In genomic region chrX:73475658-73476256, GRCm38 (mm10) we compare ENCODE assay signal across 15 mouse cellular contexts. TPM values are rescaled to one million over a fixed set of nuclear protein-coding genes. Genes with fewer than 3 reads are reported as not detected.
DNase-seq lines count a peak whose midpoint lies in the region; ATAC-seq and TF ChIP-seq lines count a peak whose summit lies in the region.
"Had no signal": no experiment of that assay in that cellular context is flagged by ENCODE, and none has a peak within 500 bp of the region (broad histone marks: within the 10 kb centered on the region; RNA-seq: fewer than 3 reads in every experiment).

No protein-coding gene starts in this region.

- TF ChIP-seq EP300 in liver, embryonic 14.5 days (IDR thresholded peaks at IDR 0.05; ENCODE audit: low read depth): no peak

- peaks cover 13% of the 10 kb centered on the region; the same call in 1 of the 2 replicates for H3K4me1 ChIP-seq in intestine, embryonic 14.5 days (replicated peaks; ENCODE audit: control insufficient read depth, insufficient read depth, low read length)
- H3K4me1 ChIP-seq in intestine, postnatal 0 days (replicated peaks; ENCODE audit: control insufficient read depth, insufficient read depth, low read length): no peaks in the 10 kb centered on the region
- H3K4me1 ChIP-seq in brown adipose tissue, adult 24 weeks (ENCODE audit: control insufficient read depth, insufficient read depth, insufficient read length, low read length): peaks cover 9% of the 10 kb centered on the region
- H3K4me1 ChIP-seq in embryonic facial prominence, embryonic 12.5 days: peaks cover 18% of the 10 kb centered on the region; the same call in 1 of the 2 replicates
- H3K4me1 ChIP-seq in liver, embryonic 14.5 days (replicated peaks; ENCODE audit: control insufficient read depth in 2 of 2, insufficient read depth in 2 of 2, low read length in 1 of 2): peaks cover 0 to 21% of the 10 kb centered on the region in 2 experiments; a peak in 2 of 4 replicates
- H3K4me1 ChIP-seq in forebrain, embryonic 12.5 days: no peaks in the 10 kb centered on the region

- 0 out of 2 replicates have a peak, but pooled peaks cover 5% of the 10 kb centered on the region for H3K27me3 ChIP-seq in intestine, embryonic 14.5 days (replicated peaks; ENCODE audit: control insufficient read depth, insufficient read depth, low read length)
- no peaks in the 10 kb centered on the region for H3K27me3 ChIP-seq in intestine, postnatal 0 days (replicated peaks; ENCODE audit: control insufficient read depth, insufficient read depth, low read length)
- 0 out of 2 replicates have a peak, but pooled peaks cover 4% of the 10 kb centered on the region for H3K27me3 ChIP-seq in embryonic facial prominence, embryonic 12.5 days
- no peaks in the 10 kb centered on the region for H3K27me3 ChIP-seq in liver, embryonic 14.5 days (ENCODE audit: control insufficient read depth, insufficient read depth, low read length)
- H3K27me3 ChIP-seq in forebrain, embryonic 12.5 days: peaks cover 17% of the 10 kb centered on the region; the same call in 1 of the 2 replicates
- H3K27me3 ChIP-seq: Patski had no signal

- no peaks in the 10 kb centered on the region for H3K36me3 ChIP-seq in intestine, embryonic 14.5 days (ENCODE audit: control insufficient read depth, insufficient read depth, low read length)
- no peaks in the 10 kb centered on the region for H3K36me3 ChIP-seq in intestine, postnatal 0 days (ENCODE audit: control insufficient read depth, insufficient read depth)
- no peaks in the 10 kb centered on the region for H3K36me3 ChIP-seq in embryonic facial prominence, embryonic 12.5 days
- no peaks in the 10 kb centered on the region for H3K36me3 ChIP-seq in liver, embryonic 14.5 days (replicated peaks; ENCODE audit: control insufficient read depth, insufficient read depth, low read depth)
- no peaks in the 10 kb centered on the region for H3K36me3 ChIP-seq in forebrain, embryonic 12.5 days (replicated peaks)
- H3K36me3 ChIP-seq: hindbrain, embryonic 10.5 days had no signal

- 0 out of 2 replicates have a peak overlapping the region, but pooled peaks have one; percentile 43 for H3K27ac ChIP-seq in intestine, embryonic 14.5 days (ENCODE audit: low read depth)
- H3K27ac ChIP-seq in intestine, postnatal 0 days (ENCODE audit: low read depth, low read length): no peak overlapping the region
- peak overlapping the region; percentile 55 for H3K27ac ChIP-seq in brown adipose tissue, adult 24 weeks (replicated peaks; ENCODE audit: low read depth, low read length)
- H3K27ac ChIP-seq in embryonic facial prominence, embryonic 12.5 days: peak overlapping the region; percentile 86
- no peak overlapping the region for H3K27ac ChIP-seq in liver, embryonic 14.5 days
- no peak overlapping the region for H3K27ac ChIP-seq in forebrain, embryonic 12.5 days

- no peak for DNase-seq in intestine, embryonic 14.5 days (ENCODE audit: low spot score)
- peak in 1 of 3 experiments; percentile 3 for DNase-seq in liver, embryonic 14.5 days (ENCODE audit: low read depth in 3 of 3, low spot score in 3 of 3)
- DNase-seq in urinary bladder, postnatal 4 days (ENCODE audit: low spot score in 2 of 2): no peak
- DNase-seq in layer of hippocampus, postnatal 10 days (ENCODE audit: low spot score in 2 of 2): no peak
- DNase-seq: cerebellum, adult 18-20 months; retina, postnatal 1 day had no signal

- no peak for TF ChIP-seq CTCF in intestine, postnatal 0 days (IDR thresholded peaks at IDR 0.05; ENCODE audit: low read depth)
- no peak for TF ChIP-seq CTCF in liver, embryonic 14.5 days (IDR thresholded peaks at IDR 0.05; ENCODE audit: low read depth)

- no peak overlapping the region for H3K4me3 ChIP-seq in intestine, embryonic 14.5 days (ENCODE audit: low read depth, low read length)
- no peak overlapping the region for H3K4me3 ChIP-seq in intestine, postnatal 0 days (ENCODE audit: low read depth, low read length)
- no peak overlapping the region for H3K4me3 ChIP-seq in brown adipose tissue, adult 24 weeks (ENCODE audit: insufficient read depth, low read depth, low read length)
- no peak overlapping the region for H3K4me3 ChIP-seq in embryonic facial prominence, embryonic 12.5 days
- H3K4me3 ChIP-seq in liver, embryonic 14.5 days (ENCODE audit: insufficient read depth in 1 of 2, low read depth in 2 of 2, low read length in 2 of 2): no peak overlapping the region
- no peak overlapping the region for H3K4me3 ChIP-seq in forebrain, embryonic 12.5 days (replicated peaks)
- H3K4me3 ChIP-seq: hindbrain, embryonic 10.5 days had no signal

- H3K9me3 ChIP-seq in intestine, embryonic 14.5 days (ENCODE audit: control insufficient read depth, low read length): no peaks in the 10 kb centered on the region
- no peaks in the 10 kb centered on the region for H3K9me3 ChIP-seq in intestine, postnatal 0 days (ENCODE audit: control insufficient read depth)
- no peaks in the 10 kb centered on the region for H3K9me3 ChIP-seq in embryonic facial prominence, embryonic 12.5 days
- no peaks in the 10 kb centered on the region for H3K9me3 ChIP-seq in liver, embryonic 14.5 days (ENCODE audit: control insufficient read depth, low read length)
- H3K9me3 ChIP-seq in forebrain, embryonic 12.5 days: no peaks in the 10 kb centered on the region
- H3K9me3 ChIP-seq: hindbrain, embryonic 10.5 days had no signal

- H3K9ac ChIP-seq in intestine, embryonic 14.5 days (ENCODE audit: low read length): no peak overlapping the region
- no peak overlapping the region for H3K9ac ChIP-seq in intestine, postnatal 0 days (ENCODE audit: low read depth, low read length)
- H3K9ac ChIP-seq in embryonic facial prominence, embryonic 12.5 days: no peak overlapping the region
- H3K9ac ChIP-seq in liver, embryonic 14.5 days (replicated peaks): no peak overlapping the region
- no peak overlapping the region for H3K9ac ChIP-seq in forebrain, embryonic 12.5 days

- WGBS in intestine, embryonic 14.5 days: 100% methylated on average over 1 of the region's 1 CpGs
- WGBS in intestine, postnatal 0 days: 76% methylated on average over 1 of the region's 1 CpGs
- 83% methylated on average over 1 of the region's 1 CpGs for WGBS in embryonic facial prominence, embryonic 12.5 days
- 18% methylated on average over 1 of the region's 1 CpGs for WGBS in liver, embryonic 14.5 days (ENCODE audit: insufficient replicate concordance)
- WGBS in forebrain, embryonic 12.5 days: 91% methylated on average over 1 of the region's 1 CpGs

- no peak for ATAC-seq in intestine, embryonic 14.5 days (replicated peaks; ENCODE audit: low FRiP score, low TSS enrichment, low read depth)
- no peak for ATAC-seq in intestine, postnatal 0 days
- no peak for ATAC-seq in embryonic facial prominence, embryonic 12.5 days (ENCODE audit: insufficient number of reproducible peaks, insufficient read depth, low FRiP score, low TSS enrichment)
- peak; percentile 57; the same call in 1 of the 2 replicates for ATAC-seq in liver, embryonic 14.5 days (ENCODE audit: insufficient read depth)
- ATAC-seq in forebrain, embryonic 12.5 days (ENCODE audit: low FRiP score): no peak

- H3K4me2 ChIP-seq in intestine, embryonic 14.5 days (ENCODE audit: low read length): no peak overlapping the region
- H3K4me2 ChIP-seq in intestine, postnatal 0 days (replicated peaks; ENCODE audit: low read depth): no peak overlapping the region
- H3K4me2 ChIP-seq in embryonic facial prominence, embryonic 12.5 days (replicated peaks): no peak overlapping the region
- H3K4me2 ChIP-seq in liver, embryonic 14.5 days (ENCODE audit: low read depth): no peak overlapping the region
- H3K4me2 ChIP-seq in forebrain, embryonic 12.5 days: no peak overlapping the region
- H3K4me2 ChIP-seq: midbrain, embryonic 11.5 days had no signal

RNA-seq across cellular contexts. Expression of gene Bgn, which starts 7.6 kb away (rescaled TPM):
- 52.7 and 58.1 TPM in 2 replicates for polyA plus RNA-seq in intestine, embryonic 14.5 days (2014; fragmentation: Nextera tagmentation; extraction: Ambion mirVana)
- 35.2 and 43.0 TPM in 2 replicates for polyA plus RNA-seq in intestine, postnatal 0 days (2015; fragmentation: Nextera tagmentation; extraction: Ambion mirVana)
- polyA plus RNA-seq in brown adipose tissue, adult 24 weeks (2012; ENCODE audit: insufficient read depth, insufficient read length, missing spikeins): 67.1 and 108 TPM in 2 replicates
- 43.0 and 46.6 TPM in 2 replicates for polyA plus RNA-seq in embryonic facial prominence, embryonic 12.5 days (2016; fragmentation: Nextera tagmentation; extraction: Ambion mirVana)
- 19.0 and 20.6 TPM in 2 replicates for polyA plus RNA-seq in liver, embryonic 14.5 days (2012; rRNA removed)
- 11.1 and 11.8 TPM in 2 replicates for polyA plus RNA-seq in liver, embryonic 14.5 days (2014; fragmentation: Nextera tagmentation; extraction: Ambion mirVana)
- polyA plus RNA-seq in forebrain, embryonic 12.5 days (2016; fragmentation: Nextera tagmentation; extraction: Ambion mirVana): 21.4 and 21.5 TPM in 2 replicates
- total RNA-seq in layer of hippocampus, postnatal 10 days (2021): 10 to 100 TPM; 48.6 to 48.8 TPM

RNA-seq across cellular contexts. Expression of gene Haus7, which starts 16.9 kb away (rescaled TPM):
- 58.2 and 59.4 TPM in 2 replicates for polyA plus RNA-seq in intestine, embryonic 14.5 days (2014; fragmentation: Nextera tagmentation; extraction: Ambion mirVana)
- 38.2 and 38.6 TPM in 2 replicates for polyA plus RNA-seq in intestine, postnatal 0 days (2015; fragmentation: Nextera tagmentation; extraction: Ambion mirVana)
- polyA plus RNA-seq in brown adipose tissue, adult 24 weeks (2012; ENCODE audit: insufficient read depth, insufficient read length, missing spikeins): 9.6 and 14.9 TPM in 2 replicates
- polyA plus RNA-seq in embryonic facial prominence, embryonic 12.5 days (2016; fragmentation: Nextera tagmentation; extraction: Ambion mirVana): 81.1 and 85.4 TPM in 2 replicates
- 22.7 and 26.9 TPM in 2 replicates for polyA plus RNA-seq in liver, embryonic 14.5 days (2012; rRNA removed)
- 37.4 and 40.6 TPM in 2 replicates for polyA plus RNA-seq in liver, embryonic 14.5 days (2014; fragmentation: Nextera tagmentation; extraction: Ambion mirVana)
- 68.2 and 72.9 TPM in 2 replicates for polyA plus RNA-seq in forebrain, embryonic 12.5 days (2016; fragmentation: Nextera tagmentation; extraction: Ambion mirVana)
- 10 to 100 TPM; 18.4 to 19.7 TPM for total RNA-seq in layer of hippocampus, postnatal 10 days (2021)

RNA-seq across cellular contexts. Expression of gene Atp2b3, which starts 27.1 kb away (rescaled TPM):
- 0.26 and 0.49 TPM in 2 replicates for polyA plus RNA-seq in intestine, embryonic 14.5 days (2014; fragmentation: Nextera tagmentation; extraction: Ambion mirVana)
- polyA plus RNA-seq in intestine, postnatal 0 days (2015; fragmentation: Nextera tagmentation; extraction: Ambion mirVana): 0.12 and 0.13 TPM in 2 replicates
- polyA plus RNA-seq in brown adipose tissue, adult 24 weeks (2012; ENCODE audit: insufficient read depth, insufficient read length, missing spikeins): not detected in 2 replicates
- polyA plus RNA-seq in embryonic facial prominence, embryonic 12.5 days (2016; fragmentation: Nextera tagmentation; extraction: Ambion mirVana): 0.69 and 0.73 TPM in 2 replicates
- polyA plus RNA-seq in liver, embryonic 14.5 days (2012; rRNA removed): 0.01 TPM in 1 of 2 replicates, not detected in the other
- not detected in 2 replicates for polyA plus RNA-seq in liver, embryonic 14.5 days (2014; fragmentation: Nextera tagmentation; extraction: Ambion mirVana)
- polyA plus RNA-seq in forebrain, embryonic 12.5 days (2016; fragmentation: Nextera tagmentation; extraction: Ambion mirVana): 0.74 and 0.78 TPM in 2 replicates
- 10 to 100 TPM; 90.9 to 95.2 TPM for total RNA-seq in layer of hippocampus, postnatal 10 days (2021)

RNA-seq across cellular contexts. Expression of gene Trex2, which starts 40.6 kb away (rescaled TPM):
- not detected in 2 replicates for polyA plus RNA-seq in intestine, embryonic 14.5 days (2014; fragmentation: Nextera tagmentation; extraction: Ambion mirVana)
- not detected in 2 replicates for polyA plus RNA-seq in intestine, postnatal 0 days (2015; fragmentation: Nextera tagmentation; extraction: Ambion mirVana)
- polyA plus RNA-seq in brown adipose tissue, adult 24 weeks (2012; ENCODE audit: insufficient read depth, insufficient read length, missing spikeins): not detected in 2 replicates
- not detected in 2 replicates for polyA plus RNA-seq in embryonic facial prominence, embryonic 12.5 days (2016; fragmentation: Nextera tagmentation; extraction: Ambion mirVana)
- not detected in 2 replicates for polyA plus RNA-seq in liver, embryonic 14.5 days (2012; rRNA removed)
- polyA plus RNA-seq in liver, embryonic 14.5 days (2014; fragmentation: Nextera tagmentation; extraction: Ambion mirVana): not detected in 2 replicates
- polyA plus RNA-seq in forebrain, embryonic 12.5 days (2016; fragmentation: Nextera tagmentation; extraction: Ambion mirVana): not detected in 2 replicates
- total RNA-seq in layer of hippocampus, postnatal 10 days (2021): not detected
- total RNA-seq: adrenal gland, postnatal 36 days; left cerebral cortex, postnatal 36 days had no signal
- polyA plus RNA-seq: midbrain, embryonic 11.5 days; Patski had no signal

Comparison
In these comparisons a context has a peak if more than half of its experiments do, and no peak if none do; other contexts are left out.
1. H3K27ac ChIP-seq: peak in intestine, embryonic 14.5 days (single experiment), brown adipose tissue, adult 24 weeks (single experiment) and embryonic facial prominence, embryonic 12.5 days (single experiment); none in intestine, postnatal 0 days (single experiment), liver, embryonic 14.5 days (single experiment) and forebrain, embryonic 12.5 days (single experiment).